8 mouse cellular contexts compared by ENCODE assay signal in genomic region chr16:55460519-55460918, GRCm38 (mm10).
DNase-seq lines count a peak whose midpoint lies in the region; ATAC-seq and TF ChIP-seq lines count a peak whose summit lies in the region.
"Had no signal": no experiment of that assay in that cellular context is flagged by ENCODE, and none has a peak within 500 bp of the region (broad histone marks: within the 10 kb centered on the region; RNA-seq: fewer than 3 reads in every experiment).

No protein-coding gene starts in this region.

- no peaks in the 10 kb centered on the region for H3K36me3 ChIP-seq in liver, adult 2 months (ENCODE audit: control insufficient read depth, insufficient read depth, low read length)
- no peaks in the 10 kb centered on the region for H3K36me3 ChIP-seq in embryonic facial prominence, embryonic 11.5 days (replicated peaks; ENCODE audit: control insufficient read depth, insufficient read depth, low read depth, low read length)
- H3K36me3 ChIP-seq: liver, embryonic 15.5 days had no signal

- ATAC-seq in embryonic facial prominence, embryonic 11.5 days (replicated peaks; ENCODE audit: insufficient number of reproducible peaks, low FRiP score, low TSS enrichment, low read depth): no peak

- H3K9ac ChIP-seq in liver, adult 2 months (ENCODE audit: low read depth, low read length): no peak overlapping the region
- no peak overlapping the region for H3K9ac ChIP-seq in embryonic facial prominence, embryonic 11.5 days (replicated peaks; ENCODE audit: low read length)
- H3K9ac ChIP-seq: liver, embryonic 15.5 days had no signal

- H3K4me1 ChIP-seq in liver, adult 2 months (ENCODE audit: control insufficient read depth, insufficient read depth, low read length): no peaks in the 10 kb centered on the region
- no peaks in the 10 kb centered on the region for H3K4me1 ChIP-seq in embryonic facial prominence, embryonic 11.5 days (ENCODE audit: control insufficient read depth, insufficient read depth, low read length)
- H3K4me1 ChIP-seq: liver, embryonic 15.5 days had no signal

- H3K4me3 ChIP-seq in liver, adult 2 months (ENCODE audit: insufficient read depth, low read depth, low read length): no peak overlapping the region
- H3K4me3 ChIP-seq in embryonic facial prominence, embryonic 11.5 days (ENCODE audit: low read depth, low read length): no peak overlapping the region
- H3K4me3 ChIP-seq: liver, embryonic 15.5 days had no signal

- no peak overlapping the region for H3K4me2 ChIP-seq in embryonic facial prominence, embryonic 11.5 days (ENCODE audit: low read depth, low read length)
- H3K4me2 ChIP-seq: liver, embryonic 15.5 days had no signal

- no peaks in the 10 kb centered on the region for H3K27me3 ChIP-seq in liver, adult 2 months (ENCODE audit: control insufficient read depth, insufficient read depth, low read length)
- no peaks in the 10 kb centered on the region for H3K27me3 ChIP-seq in embryonic facial prominence, embryonic 11.5 days (ENCODE audit: control insufficient read depth, insufficient read depth, low read length)
- H3K27me3 ChIP-seq: liver, embryonic 15.5 days had no signal

- TF ChIP-seq CTCF in liver, adult 2 months (IDR thresholded peaks at IDR 0.05; ENCODE audit: low read depth, low read length): peak; percentile 13; the same call in 1 of the 2 replicates

- no peaks in the 10 kb centered on the region for H3K9me3 ChIP-seq in embryonic facial prominence, embryonic 11.5 days (replicated peaks; ENCODE audit: control insufficient read depth, low read length)
- H3K9me3 ChIP-seq: liver, embryonic 15.5 days had no signal

- DNase-seq in liver, adult 2 months (ENCODE audit: extremely low read depth, low read depth, low spot score): no peak
- DNase-seq in liver: no peak
- DNase-seq in R1 (ENCODE audit: low read depth, low spot score): peak; percentile 10
- peak; percentile 45 for DNase-seq in embryonic facial prominence, embryonic 11.5 days (ENCODE audit: low spot score)
- peak; percentile 21 to 22 for DNase-seq in lung, postnatal 4 days
- no peak for DNase-seq in heart, postnatal 4 days
- DNase-seq in urinary bladder, postnatal 4 days (ENCODE audit: low spot score in 2 of 2): no peak

- no peaks in the 10 kb centered on the region for H3K79me2 ChIP-seq in liver, adult 2 months (ENCODE audit: control insufficient read depth, insufficient read depth, low read length)

- no peak for TF ChIP-seq POLR2A in liver, adult 2 months (IDR thresholded peaks at IDR 0.05; ENCODE audit: extremely low read depth, insufficient read depth, low read length)

- H3K27ac ChIP-seq in liver, adult 2 months (replicated peaks; ENCODE audit: insufficient read depth, low read depth, low read length): no peak overlapping the region
- no peak overlapping the region for H3K27ac ChIP-seq in embryonic facial prominence, embryonic 11.5 days (replicated peaks; ENCODE audit: low read depth, low read length)
- H3K27ac ChIP-seq: liver, embryonic 15.5 days had no signal

Comparison
In these comparisons a context has a peak if more than half of its experiments do, and no peak if none do; other contexts are left out.
1. DNase-seq: peak in R1 (single experiment), embryonic facial prominence, embryonic 11.5 days (single experiment) and lung, postnatal 4 days (2 of 2); none in liver, adult 2 months (single experiment), liver (single experiment), heart, postnatal 4 days (single experiment) and urinary bladder, postnatal 4 days (0 of 2).